Mouse (Mus musculus) neural tube, embryonic 15.5 days (tissue): ENCODE results near the gene Gm20388. TPM values are rescaled to one million over a fixed set of nuclear protein-coding genes. Genes with fewer than 3 reads are reported as not detected.
"Not testable (repeated sequence)": the region's sequence is repeated elsewhere in the genome, so short reads cannot be mapped to it uniquely, and the experiment has no call there.

Source experiments
- ATAC-seq: fragments of 200-750 bp; cut with Nextera tagmentation; 2 replicates; pipeline ENCODE4 v1.8.0; 2017; ENCODE audit warnings: mild to moderate bottlenecking, moderate TSS enrichment, moderate library complexity; ENCODE audit not compliant: low FRiP score
- H3K27ac ChIP-seq: fragments of 300-500 bp; sonication (generic); replicated peaks from 2 replicates; pipeline ENCODE4 v1.5.1; 2015; ENCODE audit warnings: mild to moderate bottlenecking, inconsistent platforms
- H3K27me3 ChIP-seq: fragments of 300-500 bp; sonication (generic); replicated peaks from 2 replicates; pipeline ENCODE4 v1.6.1; 2015; ENCODE audit warnings: inconsistent platforms
- H3K36me3 ChIP-seq: fragments of 300-500 bp; sonication (generic); 2 replicates; pipeline ENCODE4 v1.6.1; 2015; ENCODE audit warnings: inconsistent platforms
- H3K4me1 ChIP-seq: fragments of 300-500 bp; sonication (generic); 2 replicates; pipeline ENCODE4 v1.6.1; 2015; ENCODE audit warnings: inconsistent platforms
- H3K4me2 ChIP-seq: fragments of 300-500 bp; sonication (generic); 2 replicates; pipeline ENCODE4 v1.6.1; 2015; ENCODE audit warnings: inconsistent platforms, mild to moderate bottlenecking, moderate library complexity
- H3K4me3 ChIP-seq: fragments of 300-500 bp; sonication (generic); replicated peaks from 2 replicates; pipeline ENCODE4 v1.5.1; 2015; ENCODE audit warnings: mild to moderate bottlenecking, inconsistent platforms
- H3K9ac ChIP-seq: fragments of 300-500 bp; sonication (generic); replicated peaks from 2 replicates; pipeline ENCODE4 v1.6.1; 2015; ENCODE audit warnings: mild to moderate bottlenecking, inconsistent platforms
- H3K9me3 ChIP-seq: fragments of 300-500 bp; sonication (generic); replicated peaks from 2 replicates; pipeline ENCODE4 v1.6.1; 2016; ENCODE audit warnings: inconsistent platforms
- WGBS: fragments of 180-500 bp; shearing (Covaris S2); methylation state at CpG from one replicate; pipeline ENCODE4 v1.1.7; 2015; ENCODE audit warnings: mixed read lengths; 5-methylcytosine and 5-hydroxymethylcytosine counted together
- polyA plus RNA-seq: library from polyadenylated mRNA; unstranded; fragments of >200 nt; fragmentation: Nextera tagmentation; extraction: Ambion mirVana; gene quantifications from 2 replicates; pipeline ENCODE4 v1.2.1, GENCODE M21; 2015

The Gm20388 gene
- polyA plus RNA-seq, 1 experiment from 2014 or later = not detected

DNA sequence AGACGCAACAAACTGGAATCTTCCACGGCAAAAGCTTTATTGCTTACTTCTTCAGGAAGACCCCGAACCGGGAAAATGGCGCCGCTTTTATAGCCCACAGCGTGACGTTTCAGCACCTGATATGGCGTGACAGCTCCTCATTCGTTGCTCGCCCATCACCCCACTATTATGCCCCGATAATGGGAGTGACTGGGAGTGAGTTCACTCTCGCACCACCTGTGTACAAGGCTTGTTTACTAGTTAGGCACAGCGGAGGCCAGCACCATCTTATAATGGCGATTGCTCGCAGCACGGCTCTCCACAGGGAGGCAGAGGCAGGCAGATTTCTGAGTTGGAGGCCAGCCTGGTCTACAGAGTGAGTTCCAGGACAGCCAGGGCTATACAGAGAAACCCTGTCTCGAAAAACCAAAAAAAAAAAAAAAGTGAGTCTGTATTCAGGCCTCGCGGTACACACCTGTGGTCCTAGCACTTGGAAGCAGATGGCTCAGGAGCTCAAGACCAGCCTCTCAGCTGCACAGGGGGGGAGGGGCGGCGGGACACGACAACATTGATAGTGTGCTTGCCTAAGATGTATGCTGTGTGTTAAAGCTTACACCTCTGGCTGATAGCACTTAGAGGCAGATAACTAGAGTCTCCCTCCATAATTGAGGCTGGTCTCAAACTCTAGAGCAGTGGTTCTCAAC, 3134.2 kb downstream of the Gm20388 start:
- H3K4me1 ChIP-seq = peaks cover 25% of the 10 kb centered on the region

DNA sequence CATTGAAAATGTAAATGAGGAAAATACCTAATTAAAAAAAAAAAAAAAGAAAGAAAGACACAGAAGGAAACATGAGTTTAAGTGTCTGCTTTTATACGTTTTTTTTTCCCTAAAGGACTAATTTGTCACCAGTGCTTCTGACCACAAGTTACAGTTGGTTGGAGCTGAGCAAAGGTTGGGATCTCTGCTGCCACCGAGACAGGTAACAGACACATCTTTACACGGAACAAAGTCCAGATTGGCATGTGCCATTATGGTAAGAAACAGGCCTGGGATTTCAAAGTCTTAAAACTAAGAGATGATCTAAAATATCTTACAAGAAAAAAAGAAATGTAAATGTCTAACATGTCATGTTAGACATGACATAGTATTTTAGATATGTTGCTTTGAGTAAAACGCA, 3136.1 kb downstream of the Gm20388 start:
- Histone ChIP-seq H3K4me1 (peaks cover 14% of the 10 kb centered on the region), H3K9ac (no peak overlapping the region), H3K27me3 (no peaks in the 10 kb centered on the region), H3K4me3 (no peak overlapping the region), H3K36me3 (no peaks in the 10 kb centered on the region), H3K4me2 (no peak overlapping the region), H3K9me3 (no peaks in the 10 kb centered on the region), H3K27ac (no peak overlapping the region)
- no peak for ATAC-seq
- 84% methylated on average over 4 of the region's 4 CpGs for WGBS

More for the DNA sequence above, 3134.2 kb downstream of the Gm20388 start:
- H3K9ac ChIP-seq, H3K27ac ChIP-seq, H3K4me3 ChIP-seq, H3K9me3 ChIP-seq, H3K27me3 ChIP-seq, H3K36me3 ChIP-seq, ATAC-seq, H3K4me2 ChIP-seq: not testable (repeated sequence)
- 90% methylated on average over 23 of the region's 23 CpGs for WGBS

DNA sequence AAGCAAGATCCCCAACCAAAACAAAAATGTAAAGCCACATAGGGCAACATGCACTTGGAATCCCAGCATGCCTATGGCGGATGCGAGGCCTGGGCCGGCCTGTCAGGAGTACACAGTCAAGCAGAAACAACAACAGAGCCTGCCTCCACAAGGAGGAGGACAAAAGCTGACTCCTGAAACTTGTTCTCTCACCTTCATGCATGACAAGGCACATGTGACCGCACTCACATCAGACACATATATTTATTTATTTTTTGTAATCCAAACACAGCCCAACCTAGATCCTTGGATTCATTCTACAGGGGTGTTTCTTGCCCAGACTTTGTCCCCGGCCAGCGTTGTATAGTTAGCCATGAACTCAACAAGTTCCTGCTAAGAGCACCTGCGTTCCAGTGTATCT, 3137.2 kb downstream of the Gm20388 start:
- ATAC-seq = no peak
- no peak overlapping the region for H3K4me3 ChIP-seq
- H3K27ac ChIP-seq = no peak overlapping the region
- H3K9me3 ChIP-seq = no peaks in the 10 kb centered on the region
- H3K9ac ChIP-seq = no peak overlapping the region
- H3K4me1 ChIP-seq = peaks cover 14% of the 10 kb centered on the region
- WGBS = 91% methylated on average over 7 of the region's 7 CpGs
- H3K27me3 ChIP-seq = no peaks in the 10 kb centered on the region
- no peak overlapping the region for H3K4me2 ChIP-seq
- no peaks in the 10 kb centered on the region for H3K36me3 ChIP-seq

DNA sequence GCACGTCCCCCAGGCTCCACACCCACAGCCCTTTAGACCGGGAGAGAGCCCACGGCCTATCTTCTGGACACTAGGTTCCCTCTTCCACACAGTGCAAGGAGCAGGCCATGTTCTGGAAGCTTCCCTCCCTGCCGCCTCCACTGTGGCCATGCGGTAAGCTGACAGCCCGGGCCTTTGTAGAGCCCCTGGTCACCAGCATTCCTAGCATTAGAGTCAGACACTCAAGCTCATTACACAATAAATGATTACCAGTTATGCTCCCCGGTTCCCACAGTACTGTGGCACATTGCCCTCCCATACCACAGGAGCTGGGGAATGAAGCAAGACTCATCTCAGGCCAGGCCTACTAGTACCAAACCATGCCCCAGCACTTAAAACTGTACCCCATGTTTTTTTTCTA, 3137.8 kb downstream of the Gm20388 start:
- no peak overlapping the region for H3K4me2 ChIP-seq
- no peak overlapping the region for H3K9ac ChIP-seq
- H3K4me3 ChIP-seq = no peak overlapping the region
- no peaks in the 10 kb centered on the region for H3K9me3 ChIP-seq
- ATAC-seq = no peak
- no peaks in the 10 kb centered on the region for H3K36me3 ChIP-seq
- no peak overlapping the region for H3K27ac ChIP-seq
- 92% methylated on average over 7 of the region's 7 CpGs for WGBS
- H3K27me3 ChIP-seq = no peaks in the 10 kb centered on the region
- peaks cover 8% of the 10 kb centered on the region for H3K4me1 ChIP-seq

DNA sequence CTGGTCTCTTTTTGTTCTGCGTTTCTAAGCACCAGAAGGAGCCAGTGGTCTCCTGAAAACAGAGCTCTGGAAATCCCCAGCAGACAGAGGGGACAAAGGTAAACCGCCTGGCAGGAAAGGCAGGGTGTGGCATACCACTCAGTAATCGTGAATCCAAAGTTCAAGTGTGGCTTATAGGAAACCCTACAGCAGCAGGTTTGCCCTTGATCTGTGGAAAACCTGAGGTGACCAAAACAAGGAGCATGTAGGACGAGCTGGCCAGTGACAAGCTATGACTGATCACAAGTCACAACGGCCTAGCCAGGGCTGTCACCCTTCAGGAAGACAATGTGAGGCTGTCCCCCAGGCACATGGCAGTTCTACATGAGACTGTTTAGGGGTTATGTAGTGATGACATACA, 3140.8 kb downstream of the Gm20388 start:
- no peak overlapping the region for H3K4me3 ChIP-seq
- no peak overlapping the region for H3K9ac ChIP-seq
- H3K4me2 ChIP-seq = no peak overlapping the region
- no peaks in the 10 kb centered on the region for H3K4me1 ChIP-seq
- H3K27me3 ChIP-seq = no peaks in the 10 kb centered on the region
- no peaks in the 10 kb centered on the region for H3K36me3 ChIP-seq
- no peak for ATAC-seq
- no peaks in the 10 kb centered on the region for H3K9me3 ChIP-seq
- H3K27ac ChIP-seq = no peak overlapping the region
- 70% methylated on average over 5 of the region's 5 CpGs for WGBS

DNA sequence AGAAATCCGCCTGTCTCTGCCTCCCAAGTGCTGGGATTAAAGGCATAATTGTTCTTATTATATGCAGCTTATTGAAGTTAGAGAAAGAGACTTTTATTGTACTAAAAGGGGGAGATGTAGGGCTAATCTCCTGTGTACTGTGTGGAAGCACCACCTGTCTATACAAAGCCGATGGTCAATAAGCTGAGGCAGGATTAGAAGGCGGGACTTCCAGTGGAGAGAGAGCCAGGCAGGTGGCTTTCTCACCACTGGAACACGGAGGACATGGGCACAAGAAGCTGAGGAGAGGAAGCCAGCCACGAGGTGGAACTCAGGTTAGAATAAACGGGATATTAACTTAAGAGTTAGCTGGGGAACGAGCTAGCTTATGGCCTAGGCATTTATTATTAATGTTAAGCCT, 3152.1 kb downstream of the Gm20388 start, which contains the start of gene Spg7:
Gene Spg7 (plus strand): TSS at position 222 of the 400 bp plus-strand sequence.
- no peak for ATAC-seq
- 76% methylated on average over 7 of the region's 7 CpGs for WGBS
- Histone ChIP-seq H3K9ac (no peak within 1 kb of the TSS), H3K9me3 (no peaks in the 10 kb centered on the region), H3K27me3 (no peaks in the 10 kb centered on the region), H3K4me3 (no peak within 1 kb of the TSS), H3K4me1 (peaks cover 31% of the 10 kb centered on the region), H3K27ac (no peak within 1 kb of the TSS), H3K36me3 (no peaks in the 10 kb centered on the region), H3K4me2 (no peak within 1 kb of the TSS)

DNA sequence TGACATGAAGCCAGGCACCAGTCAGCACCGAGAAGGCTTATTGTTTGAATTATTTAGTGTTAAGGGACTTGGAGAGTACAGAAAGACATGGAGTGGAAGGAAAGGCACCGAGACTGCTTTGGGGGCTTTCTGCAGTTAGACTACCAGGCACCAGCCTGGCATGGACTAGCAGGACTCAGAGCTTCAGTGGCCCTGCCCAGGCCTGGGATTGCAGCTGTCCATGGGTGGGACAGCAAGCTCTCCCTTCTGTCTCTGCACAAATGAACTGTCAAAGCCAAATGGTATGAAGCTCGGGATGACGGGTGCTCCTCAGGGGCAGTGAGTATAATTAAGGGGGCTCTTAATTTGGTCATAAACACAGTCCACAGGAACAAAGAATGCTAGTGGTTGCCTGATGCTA, 3153.4 kb downstream of the Gm20388 start:
- Histone ChIP-seq H3K4me2 (peak overlapping the region; percentile 79), H3K9me3 (no peaks in the 10 kb centered on the region), H3K4me1 (peaks cover 32% of the 10 kb centered on the region), H3K27me3 (no peaks in the 10 kb centered on the region), H3K4me3 (peak overlapping the region; percentile 95), H3K9ac (peak overlapping the region; percentile 93; the same call in 1 of the 2 replicates), H3K36me3 (no peaks in the 10 kb centered on the region), H3K27ac (peak overlapping the region; percentile 95; the same call in 1 of the 2 replicates)
- no peak for ATAC-seq
- WGBS = 50% methylated on average over 4 of the region's 4 CpGs

DNA sequence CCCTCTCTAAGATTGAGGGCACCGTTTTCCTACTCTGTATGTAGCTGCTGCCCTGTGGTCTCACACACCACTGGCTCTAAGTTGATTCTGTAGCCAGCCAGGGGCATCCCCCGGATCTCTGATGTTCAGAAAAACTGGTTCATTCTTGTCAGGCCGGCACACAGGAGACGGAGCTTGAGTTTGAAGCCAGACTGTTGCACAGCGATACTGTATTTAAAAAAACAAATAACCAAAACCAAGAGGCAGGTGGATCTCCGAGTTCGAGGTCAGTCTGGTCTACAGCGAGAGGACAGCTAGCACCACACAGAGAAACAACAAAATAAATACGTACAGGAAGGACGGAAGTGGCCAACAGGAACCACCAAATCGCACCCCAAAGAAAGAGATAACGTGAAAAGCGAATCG, 3154.2 kb downstream of the Gm20388 start:
- H3K9me3 ChIP-seq = no peaks in the 10 kb centered on the region
- H3K27me3 ChIP-seq = no peaks in the 10 kb centered on the region
- no peaks in the 10 kb centered on the region for H3K36me3 ChIP-seq
- H3K4me2 ChIP-seq = peak overlapping the region; percentile 79
- peak overlapping the region; percentile 95 for H3K4me3 ChIP-seq
- H3K4me1 ChIP-seq = peaks cover 32% of the 10 kb centered on the region
- 3% methylated on average over 14 of the region's 14 CpGs for WGBS
- H3K27ac ChIP-seq = peak overlapping the region; percentile 95
- ATAC-seq = peak; percentile 56
- peak overlapping the region; percentile 93 for H3K9ac ChIP-seq

DNA sequence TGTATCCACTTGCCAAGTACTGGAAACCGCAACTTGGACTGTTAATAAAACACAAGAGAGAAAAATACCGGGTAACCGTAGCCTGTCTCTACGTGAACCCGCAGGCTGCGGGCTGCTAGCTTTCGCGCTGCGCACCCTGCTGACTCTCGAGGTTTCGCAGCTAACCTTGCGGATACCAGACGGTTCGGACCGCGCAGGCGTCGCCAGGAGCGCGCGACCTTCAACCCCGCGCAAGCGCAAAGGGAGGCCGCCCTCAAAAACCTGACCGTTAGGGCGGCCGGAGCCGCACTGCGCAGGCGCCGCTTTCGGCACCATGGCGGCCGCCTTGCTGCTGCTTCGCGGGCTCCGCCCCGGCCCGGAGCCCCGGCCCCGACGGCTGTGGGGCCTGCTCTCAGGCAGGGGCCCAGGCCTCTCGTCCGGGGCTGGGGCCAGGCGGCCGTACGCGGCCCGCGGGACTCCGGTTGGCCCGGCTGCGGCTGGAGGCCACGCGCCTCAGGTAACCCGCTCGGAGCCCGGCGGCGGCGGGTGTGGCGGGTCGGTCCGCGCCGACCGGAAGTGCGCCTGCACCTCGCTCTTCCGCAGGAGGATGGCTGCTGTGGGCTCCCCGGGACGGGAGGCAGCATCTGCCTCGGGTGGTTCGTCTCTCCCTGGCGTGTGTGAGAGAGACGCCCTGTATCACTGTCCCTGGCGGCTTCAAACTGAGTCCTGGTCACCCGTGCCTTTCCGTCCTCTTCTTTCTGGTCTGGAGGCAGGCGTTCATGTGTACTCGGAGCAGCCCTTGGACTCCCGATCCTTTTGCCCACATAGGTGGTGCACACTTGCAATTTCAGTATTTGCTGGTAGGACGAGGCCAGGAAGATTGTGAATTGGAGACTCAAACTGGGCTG, 3154.8 kb downstream of the Gm20388 start:
- H3K27me3 ChIP-seq = no peaks in the 10 kb centered on the region
- H3K4me1 ChIP-seq = peaks cover 32% of the 10 kb centered on the region
- peak overlapping the region; percentile 93 for H3K9ac ChIP-seq
- peaks cover 5% of the 10 kb centered on the region; the same call in 1 of the 2 replicates for H3K36me3 ChIP-seq
- under 1% methylated on average over 84 of the region's 84 CpGs for WGBS
- ATAC-seq = peak; percentile 98
- H3K4me3 ChIP-seq = peak overlapping the region; percentile 95
- peak overlapping the region; percentile 95 for H3K27ac ChIP-seq
- H3K9me3 ChIP-seq = no peaks in the 10 kb centered on the region
- H3K4me2 ChIP-seq = peak overlapping the region; percentile 79

DNA sequence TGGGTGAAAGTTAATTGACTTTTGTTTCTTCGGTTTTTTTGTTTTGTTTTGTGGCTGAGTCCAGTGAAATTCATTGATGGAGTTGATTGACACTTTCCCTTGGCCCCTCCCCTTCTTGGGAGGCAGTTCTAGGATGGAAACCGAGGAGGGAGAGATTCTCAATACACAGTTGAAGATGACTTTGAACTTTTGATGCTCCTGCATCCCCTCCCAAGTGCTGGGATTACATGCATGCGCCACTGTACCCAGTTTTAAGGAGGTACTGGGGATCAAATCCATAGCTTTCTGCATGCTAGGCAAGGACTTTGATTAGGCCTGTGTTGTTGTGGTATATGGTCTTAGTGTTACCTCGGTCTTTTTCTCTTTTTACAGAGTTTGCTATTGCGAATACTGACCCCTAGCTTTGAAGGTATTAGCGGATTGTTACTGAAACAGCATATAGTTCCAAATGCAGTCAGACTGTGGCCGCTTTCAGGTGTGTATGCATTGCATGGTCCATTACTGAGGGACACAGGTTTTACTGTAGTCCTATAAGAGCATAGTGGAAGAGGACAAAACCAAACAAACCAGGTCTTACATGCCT, 3155.6 kb downstream of the Gm20388 start:
- H3K27me3 ChIP-seq = no peaks in the 10 kb centered on the region
- H3K4me2 ChIP-seq = peak overlapping the region; percentile 79
- no peak for ATAC-seq
- peak overlapping the region; percentile 95 for H3K27ac ChIP-seq
- peaks cover 32% of the 10 kb centered on the region for H3K4me1 ChIP-seq
- 39% methylated on average over 7 of the region's 7 CpGs for WGBS
- H3K9ac ChIP-seq = peak overlapping the region; percentile 93
- H3K36me3 ChIP-seq = peaks cover 9% of the 10 kb centered on the region; the same call in 1 of the 2 replicates
- H3K4me3 ChIP-seq = peak overlapping the region; percentile 95
- H3K9me3 ChIP-seq = no peaks in the 10 kb centered on the region

DNA sequence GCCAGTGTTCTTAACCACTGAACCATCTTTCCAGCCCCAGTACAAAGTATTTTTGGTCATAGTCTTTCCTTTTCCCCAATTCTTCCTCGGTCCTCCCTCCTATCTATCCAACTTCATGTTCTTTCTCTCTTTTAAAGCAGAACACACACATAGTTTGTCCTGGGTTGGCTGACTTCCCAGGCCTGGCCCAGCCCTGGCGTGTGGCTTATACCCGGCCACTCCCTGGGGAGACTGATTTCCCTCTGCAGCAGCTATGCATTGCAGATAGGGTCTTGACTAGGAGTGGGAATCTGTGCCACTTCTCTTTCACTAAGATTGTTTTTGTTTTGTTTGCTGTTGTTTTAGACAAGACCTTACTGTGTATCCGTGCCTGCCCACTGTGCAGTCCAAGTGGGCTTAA, 3160.5 kb downstream of the Gm20388 start:
- Histone ChIP-seq H3K27me3 (no peaks in the 10 kb centered on the region), H3K9ac (no peak overlapping the region), H3K27ac (no peak overlapping the region), H3K36me3 (peaks cover 48% of the 10 kb centered on the region), H3K4me2 (no peak overlapping the region), H3K4me3 (no peak overlapping the region), H3K9me3 (no peaks in the 10 kb centered on the region), H3K4me1 (peaks cover 17% of the 10 kb centered on the region)
- no peak for ATAC-seq
- 82% methylated on average over 4 of the region's 4 CpGs for WGBS
